Mouse (Mus musculus) liver, adult 2 months (tissue): Measurements from ENCODE around the gene Pkp3. TPM values are rescaled to one million over a fixed set of nuclear protein-coding genes. Genes with fewer than 3 reads are reported as not detected.

Experiments used
- DNase-seq: peaks from one replicate; pipeline ENCODE4 v3.0.0-alpha.2; 2011; ENCODE audit warnings: low read depth, low spot score; ENCODE audit errors: extremely low read depth
- H3K27ac ChIP-seq: fragments of 200-500 bp; replicated peaks from 2 replicates; pipeline ENCODE4 v1.5.1; 2012; ENCODE audit warnings: low read depth, mild to moderate bottlenecking, control low read depth, inconsistent platforms, low read length; ENCODE audit not compliant: insufficient read depth
- H3K27me3 ChIP-seq: fragments of 200-500 bp; 2 replicates; pipeline ENCODE4 v1.6.1; 2012; ENCODE audit warnings: mild to moderate bottlenecking, moderate library complexity, low read length, inconsistent platforms; ENCODE audit not compliant: control insufficient read depth, insufficient read depth
- H3K36me3 ChIP-seq: fragments of 200-500 bp; 2 replicates; pipeline ENCODE4 v1.6.1; 2012; ENCODE audit warnings: low read length, inconsistent platforms; ENCODE audit not compliant: control insufficient read depth, insufficient read depth
- H3K4me1 ChIP-seq: fragments of 200-500 bp; 2 replicates; pipeline ENCODE4 v1.6.1; 2011; ENCODE audit warnings: low read length; ENCODE audit not compliant: control insufficient read depth, insufficient read depth
- H3K4me3 ChIP-seq: fragments of 200-500 bp; 2 replicates; pipeline ENCODE4 v1.5.1; 2011; ENCODE audit warnings: low read depth, mild to moderate bottlenecking, control low read depth, low read length, moderate library complexity; ENCODE audit not compliant: insufficient read depth
- H3K79me2 ChIP-seq: fragments of 200-500 bp; 2 replicates; pipeline ENCODE4 v1.6.1; 2012; ENCODE audit warnings: inconsistent platforms, mild to moderate bottlenecking, low read length, moderate library complexity; ENCODE audit not compliant: control insufficient read depth, insufficient read depth
- H3K9ac ChIP-seq: fragments of 200-500 bp; 2 replicates; pipeline ENCODE4 v1.6.1; 2012; ENCODE audit warnings: low read depth, mild to moderate bottlenecking, control low read depth, inconsistent platforms, low read length
- CTCF ChIP-seq: fragments of 200-500 bp; IDR thresholded peaks from 2 replicates; pipeline ENCODE4 v1.5.1; 2011; ENCODE audit warnings: low read depth, low read length, control low read depth
- POLR2A ChIP-seq: fragments of 200-500 bp; IDR thresholded peaks from 2 replicates; pipeline ENCODE4 v1.6.1; 2011; ENCODE audit warnings: low read length, control low read depth; ENCODE audit not compliant: insufficient read depth; ENCODE audit errors: extremely low read depth
- WGBS: fragments of 180-500 bp; shearing (Covaris S2); methylation state at CpG from one replicate; pipeline ENCODE4 v1.1.7; 2018; 5-methylcytosine and 5-hydroxymethylcytosine counted together
- polyA plus RNA-seq: library from polyadenylated mRNA; depleted of rRNA; stranded (reverse); fragments of >200 nt; gene quantifications from 2 replicates; pipeline ENCODE4 v1.2.3, GENCODE M21; 2012
- total RNA-seq: library from RNA; depleted of rRNA; stranded (reverse); fragments of >200 nt; gene quantifications from 2 replicates; pipeline ENCODE4 v1.2.3, GENCODE M21; 2014

Pkp3 gene
- total and polyA plus RNA-seq, 2 experiments = 0.83 to 2.0 TPM

DNA sequence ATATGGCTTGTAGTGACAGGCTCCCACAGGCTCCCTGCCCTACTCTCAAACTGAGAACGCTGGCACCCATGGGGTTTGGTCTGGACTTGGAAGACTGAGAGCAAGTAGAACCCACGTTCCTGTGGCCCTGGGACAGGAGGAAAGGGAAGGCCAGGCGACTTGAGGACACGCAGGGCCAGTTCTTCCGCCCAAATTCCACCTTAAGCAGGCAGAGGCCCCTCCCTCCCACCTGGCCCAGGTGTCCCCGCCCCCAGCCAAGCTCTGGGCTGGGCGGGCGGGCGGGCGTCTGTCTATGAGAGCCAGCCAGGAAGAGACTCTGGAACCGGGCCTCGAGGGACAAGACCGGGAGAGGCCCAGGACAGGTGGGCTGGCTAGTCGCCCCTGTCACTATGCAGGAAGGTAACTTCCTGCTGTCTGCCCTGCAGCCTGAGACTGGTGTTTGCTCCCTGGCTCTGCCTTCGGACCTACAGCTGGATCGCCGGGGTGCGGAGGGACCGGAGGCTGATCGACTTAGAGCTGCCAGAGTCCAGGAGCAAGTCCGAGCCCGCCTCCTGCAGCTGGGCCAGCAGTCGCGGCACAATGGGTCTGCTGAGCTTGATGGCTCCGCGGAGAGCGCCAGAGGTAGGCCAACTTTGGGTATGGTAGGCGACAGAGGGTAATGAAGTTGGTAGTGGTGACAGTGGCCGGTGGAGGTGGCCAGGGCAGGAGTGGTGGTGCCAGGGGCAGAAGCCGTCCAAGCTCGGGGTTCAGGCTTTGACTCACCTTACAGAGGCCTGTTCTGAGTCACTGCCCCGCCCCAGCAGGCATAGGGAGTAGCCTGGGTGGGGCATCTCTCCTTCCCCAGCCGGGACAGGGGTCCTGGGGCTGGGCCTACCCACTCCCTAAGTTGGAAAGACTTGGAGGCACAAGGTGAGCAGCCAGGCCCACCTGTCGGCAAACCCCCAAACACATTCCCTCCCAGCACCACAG is 1.7 kb downstream of the Pkp3 start:
- 45% methylated on average over 32 of the region's 34 CpGs for WGBS
- peak overlapping the region; percentile 30; the same call in 1 of the 2 replicates for H3K4me3 ChIP-seq
- no peaks in the 10 kb centered on the region for H3K27me3 ChIP-seq
- no peaks in the 10 kb centered on the region for H3K36me3 ChIP-seq
- H3K4me1 ChIP-seq = no peaks in the 10 kb centered on the region
- peak; percentile 50 for DNase-seq
- no peaks in the 10 kb centered on the region for H3K79me2 ChIP-seq
- H3K9ac ChIP-seq = peak overlapping the region; percentile 10; the same call in 1 of the 2 replicates
- no peak for TF ChIP-seq CTCF
- no peak for TF ChIP-seq POLR2A
- no peak overlapping the region for H3K27ac ChIP-seq

DNA sequence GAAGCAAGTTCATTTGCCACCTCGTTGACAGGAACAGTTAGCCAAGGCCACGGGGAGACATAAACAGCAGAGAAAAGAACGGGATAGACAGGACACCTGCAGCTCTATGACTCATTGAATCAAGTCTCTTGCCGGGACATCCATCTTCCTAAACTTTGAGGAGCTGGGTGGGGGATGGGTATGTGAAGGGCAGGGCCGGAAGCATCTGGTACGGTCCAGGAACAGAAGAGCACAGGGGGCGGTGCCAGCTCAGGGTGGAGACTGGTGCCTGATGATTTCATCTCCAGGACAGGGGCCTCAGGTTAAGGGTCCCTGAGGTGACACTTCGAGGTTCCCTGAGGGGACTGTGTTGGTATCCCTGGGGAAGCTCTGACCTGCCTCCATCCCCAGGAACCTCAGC is 9.9 kb downstream of the Pkp3 start:
- TF ChIP-seq CTCF (no peak), POLR2A (no peak)
- H3K79me2 ChIP-seq = no peaks in the 10 kb centered on the region
- no peak for DNase-seq
- H3K4me3 ChIP-seq = no peak overlapping the region
- no peak overlapping the region for H3K27ac ChIP-seq
- no peaks in the 10 kb centered on the region for H3K27me3 ChIP-seq
- H3K4me1 ChIP-seq = peaks cover 4% of the 10 kb centered on the region
- H3K9ac ChIP-seq = no peak overlapping the region
- WGBS = 43% methylated on average over 8 of the region's 8 CpGs
- no peaks in the 10 kb centered on the region for H3K36me3 ChIP-seq

DNA sequence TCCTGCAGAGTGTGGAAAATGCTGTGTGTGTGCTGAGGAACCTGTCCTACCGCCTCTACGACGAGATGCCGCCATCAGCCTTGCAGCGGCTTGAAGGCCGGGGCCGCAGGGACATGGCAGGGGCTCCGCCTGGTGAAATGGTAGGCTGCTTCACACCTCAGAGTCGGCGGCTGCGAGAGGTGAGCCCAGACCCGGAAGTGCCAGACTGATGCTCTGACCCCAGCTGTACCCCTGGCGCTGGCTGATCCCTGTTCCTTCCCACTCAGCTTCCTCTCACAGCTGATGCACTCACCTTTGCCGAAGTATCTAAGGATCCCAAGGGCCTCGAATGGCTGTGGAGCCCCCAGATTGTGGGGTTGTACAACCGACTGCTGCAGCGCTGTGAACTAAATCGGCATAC is 10.5 kb downstream of the Pkp3 start:
- no peak overlapping the region for H3K4me3 ChIP-seq
- TF ChIP-seq POLR2A (no peak), CTCF (no peak)
- 48% methylated on average over 18 of the region's 18 CpGs for WGBS
- H3K4me1 ChIP-seq = peaks cover 5% of the 10 kb centered on the region
- H3K36me3 ChIP-seq = no peaks in the 10 kb centered on the region
- DNase-seq = no peak
- H3K79me2 ChIP-seq = no peaks in the 10 kb centered on the region
- no peak overlapping the region for H3K27ac ChIP-seq
- H3K9ac ChIP-seq = no peak overlapping the region
- H3K27me3 ChIP-seq = no peaks in the 10 kb centered on the region

DNA sequence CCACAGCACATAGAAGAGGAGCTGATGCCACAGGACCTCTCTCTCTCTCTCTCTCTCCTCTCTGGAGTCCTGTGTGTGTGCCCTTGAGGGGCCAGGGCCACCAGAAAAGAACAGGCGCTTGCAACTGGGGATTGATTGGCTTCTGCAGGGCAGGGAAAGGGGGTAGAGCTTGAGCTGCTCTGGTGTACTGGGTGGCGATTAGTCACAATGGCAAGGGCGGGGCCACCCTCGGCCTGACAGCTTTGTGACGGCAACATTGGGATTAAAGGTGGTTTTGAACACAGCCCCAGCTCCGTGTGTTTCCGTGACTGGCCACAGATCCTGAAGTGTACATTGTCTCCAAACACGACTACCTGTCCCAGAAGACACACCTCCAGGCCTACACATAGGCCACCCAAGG is 12.2 kb downstream of the Pkp3 start:
- Histone ChIP-seq H3K27ac (no peak overlapping the region), H3K4me1 (peaks cover 16% of the 10 kb centered on the region), H3K79me2 (no peaks in the 10 kb centered on the region), H3K36me3 (no peaks in the 10 kb centered on the region), H3K27me3 (no peaks in the 10 kb centered on the region), H3K9ac (no peak overlapping the region), H3K4me3 (no peak overlapping the region)
- TF ChIP-seq POLR2A (no peak), CTCF (no peak)
- no peak for DNase-seq
- 88% methylated on average over 8 of the region's 8 CpGs for WGBS

DNA sequence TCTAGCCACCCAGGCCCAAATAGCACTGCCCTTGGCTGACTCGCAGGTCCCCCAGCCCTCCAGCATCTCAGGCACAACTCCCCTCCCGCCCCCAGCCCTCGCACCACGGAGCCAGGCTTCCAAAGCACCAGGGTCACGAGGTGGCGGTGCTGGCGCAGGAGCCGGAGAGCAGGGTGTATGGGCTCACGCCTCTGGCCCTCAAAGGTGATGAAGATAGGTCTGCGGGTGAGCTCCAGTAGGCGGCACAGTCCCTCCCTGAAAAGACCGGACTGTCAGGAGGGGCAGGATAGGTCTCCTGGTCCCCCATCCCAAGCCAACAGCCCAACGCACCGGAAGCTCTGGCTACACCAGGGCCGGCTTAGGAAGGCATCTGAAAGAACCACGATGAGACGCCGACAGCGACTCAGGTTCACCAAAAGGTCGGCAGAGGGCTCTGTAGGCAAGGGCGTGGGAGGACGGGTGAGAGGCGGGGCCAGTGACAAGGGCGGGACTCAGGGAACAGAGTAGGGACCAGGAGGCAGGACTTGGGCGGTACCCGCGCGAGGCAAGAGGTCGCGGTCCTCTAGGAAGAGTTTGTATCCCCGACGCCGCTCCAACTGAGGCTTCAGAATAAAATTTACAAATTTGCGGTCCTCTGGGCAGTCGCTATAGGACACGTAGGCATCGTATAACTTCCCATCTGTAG is 14.2 kb downstream of the Pkp3 start:
- DNase-seq = peak; percentile 81
- 22% methylated on average over 37 of the region's 37 CpGs for WGBS
- no peak overlapping the region for H3K4me3 ChIP-seq
- H3K4me1 ChIP-seq = peaks cover 16% of the 10 kb centered on the region
- H3K27ac ChIP-seq = no peak overlapping the region
- TF ChIP-seq CTCF (peak; percentile 91), POLR2A (no peak)
- no peaks in the 10 kb centered on the region for H3K27me3 ChIP-seq
- no peaks in the 10 kb centered on the region for H3K36me3 ChIP-seq
- H3K79me2 ChIP-seq = no peaks in the 10 kb centered on the region
- H3K9ac ChIP-seq = no peak overlapping the region; the same call in 1 of the 2 replicates

DNA sequence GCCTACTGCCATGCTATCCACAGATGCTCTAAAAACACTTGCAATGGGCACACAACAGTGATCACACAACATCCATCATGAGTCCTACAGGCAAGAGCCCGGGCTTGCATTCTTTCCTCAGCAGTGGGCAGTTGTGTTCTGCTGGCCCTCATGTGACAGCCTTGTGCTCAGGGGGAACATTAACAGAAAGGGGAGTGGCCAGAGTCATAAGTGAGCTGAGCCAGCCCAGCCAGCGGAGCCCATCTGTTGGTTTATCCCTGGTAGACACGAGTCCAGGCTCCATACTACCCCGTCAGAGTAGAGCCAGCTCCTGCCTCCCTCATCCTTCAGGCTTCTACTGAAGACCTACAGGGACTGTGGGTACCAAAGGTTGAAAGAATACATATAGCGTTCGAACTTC is 15.9 kb downstream of the Pkp3 start:
- Histone ChIP-seq H3K36me3 (no peaks in the 10 kb centered on the region), H3K27me3 (no peaks in the 10 kb centered on the region), H3K9ac (no peak overlapping the region), H3K27ac (peak overlapping the region; percentile 76), H3K4me3 (peak overlapping the region; percentile 3; the same call in 1 of the 2 replicates), H3K79me2 (no peaks in the 10 kb centered on the region), H3K4me1 (peaks cover 16% of the 10 kb centered on the region)
- peak; percentile 70 for DNase-seq
- TF ChIP-seq POLR2A (no peak), CTCF (no peak)
- 33% methylated on average over 6 of the region's 6 CpGs for WGBS
